Mouse (Mus musculus) layer of hippocampus, postnatal 36 days (tissue): ENCODE data around the gene Pou2f3. TPM values are rescaled to one million over a fixed set of nuclear protein-coding genes. Genes with fewer than 3 reads are reported as not detected.

Experiments
- DNase-seq, 2 experiments: peaks; one replicate each; pipeline ENCODE4 v3.0.0; 2022
- total RNA-seq, 2 experiments: library from RNA; stranded (reverse); gene quantifications; 2 replicates each; pipeline ENCODE4 v1.2.3; 2021

Pou2f3 gene
- total RNA-seq, 2 experiments from 2014 or later = 0.30 to 0.56 TPM

GRCm38 (mm10) chr9:43230886-43231285 is 20.7 kb upstream of the Pou2f3 start:
- DNase-seq = no peak

- no peak for DNase-seq
These were observed 19.8 kb upstream of the Pou2f3 start for GRCm38 (mm10) chr9:43229962-43230361.

- DNase-seq = no peak
These were observed 19.3 kb upstream of the Pou2f3 start for GRCm38 (mm10) chr9:43229398-43229895.

- no peak for DNase-seq
These were observed 18.6 kb upstream of the Pou2f3 start for GRCm38 (mm10) chr9:43228745-43229144.

GRCm38 (mm10) chr9:43227626-43228025 is 17.5 kb upstream of the Pou2f3 start:
- DNase-seq = no peak

- no peak for DNase-seq
These were observed 16.5 kb upstream of the Pou2f3 start for GRCm38 (mm10) chr9:43226573-43227160.

GRCm38 (mm10) chr9:43225481-43225880 is 15.3 kb upstream of the Pou2f3 start:
- no peak for DNase-seq

GRCm38 (mm10) chr9:43224771-43225355 is 14.7 kb upstream of the Pou2f3 start:
- no peak for DNase-seq

- DNase-seq = no peak
These were observed 12.2 kb upstream of the Pou2f3 start for GRCm38 (mm10) chr9:43222429-43222715.

- peak; percentile 82 to 83 for DNase-seq
These were observed 11.7 kb upstream of the Pou2f3 start for GRCm38 (mm10) chr9:43221643-43222428.

- DNase-seq = peak; percentile 31 to 42
These were observed 742 bp upstream of the Pou2f3 start for GRCm38 (mm10) chr9:43210771-43211450.

- no peak for DNase-seq
These were observed 4.2 kb downstream of the Pou2f3 start for GRCm38 (mm10) chr9:43206022-43206390.

GRCm38 (mm10) chr9:43205343-43206021 is 4.7 kb downstream of the Pou2f3 start:
- DNase-seq = no peak

- no peak for DNase-seq
These were observed 10.0 kb downstream of the Pou2f3 start for GRCm38 (mm10) chr9:43200212-43200611.

GRCm38 (mm10) chr9:43194001-43194400 is 16.2 kb downstream of the Pou2f3 start:
- no peak for DNase-seq

GRCm38 (mm10) chr9:43191561-43191960 is 18.6 kb downstream of the Pou2f3 start:
- no peak for DNase-seq

- DNase-seq = no peak
These were observed 21.2 kb downstream of the Pou2f3 start for GRCm38 (mm10) chr9:43189021-43189356.

GRCm38 (mm10) chr9:43188309-43189020 is 21.7 kb downstream of the Pou2f3 start:
- DNase-seq = no peak

GRCm38 (mm10) chr9:43179614-43180013 is 30.6 kb downstream of the Pou2f3 start:
- no peak for DNase-seq

GRCm38 (mm10) chr9:43178172-43178571 is 32.0 kb downstream of the Pou2f3 start:
- no peak for DNase-seq

GRCm38 (mm10) chr9:43167081-43167480 is 43.1 kb downstream of the Pou2f3 start:
- no peak for DNase-seq

GRCm38 (mm10) chr9:43166346-43166745 is 43.8 kb downstream of the Pou2f3 start:
- no peak for DNase-seq
